Mouse (Mus musculus) cerebellum, postnatal 25 days (tissue): ENCODE data around the gene Scmh1.
"Not testable (repeated sequence)": the region's sequence is repeated elsewhere in the genome, so short reads cannot be mapped to it uniquely, and the experiment has no call there.

ENCODE experiments used
- DNase-seq, 2 experiments: peaks; one replicate each; pipeline ENCODE4 v3.0.0; 2021; ENCODE audit warnings: mixed read lengths in 2 of 2

Gene Scmh1

GRCm38 (mm10) chr4:120405144-120405805 lies at the start of gene Scmh1:
Gene Scmh1 (plus strand): TSS chr4:120405281.
- DNase-seq = peak; percentile 81 to 85

DNA sequence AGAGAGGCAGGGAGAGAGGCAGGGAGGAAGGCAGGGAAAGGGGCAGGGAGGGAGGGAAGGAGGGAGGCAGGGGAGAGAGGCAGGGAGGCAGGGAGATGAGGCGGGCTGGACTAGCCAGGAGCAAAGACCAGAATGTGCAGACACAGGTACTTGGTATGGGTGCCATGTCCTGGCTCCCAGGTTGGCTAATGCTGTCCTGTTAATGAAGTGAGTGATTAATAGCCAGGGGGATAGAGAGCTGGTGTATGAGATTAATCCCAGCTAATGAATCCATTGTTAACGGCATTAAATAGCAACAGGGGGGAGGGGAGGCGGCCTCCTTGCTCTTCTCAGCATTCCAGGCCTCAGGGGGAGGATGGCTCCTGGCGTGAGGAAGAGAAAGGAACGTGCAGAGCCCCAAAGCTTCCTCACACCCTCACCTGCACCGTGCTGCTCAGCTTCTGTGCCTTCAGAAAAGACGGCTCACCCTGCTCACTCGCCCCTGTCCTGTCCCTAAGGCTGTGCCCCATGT lies 45.0 kb upstream of the Scmh1 start:
- no peak for DNase-seq

- no peak for DNase-seq
These were observed 40.4 kb upstream of the Scmh1 start for GRCm38 (mm10) chr4:120364729-120365128.

DNA sequence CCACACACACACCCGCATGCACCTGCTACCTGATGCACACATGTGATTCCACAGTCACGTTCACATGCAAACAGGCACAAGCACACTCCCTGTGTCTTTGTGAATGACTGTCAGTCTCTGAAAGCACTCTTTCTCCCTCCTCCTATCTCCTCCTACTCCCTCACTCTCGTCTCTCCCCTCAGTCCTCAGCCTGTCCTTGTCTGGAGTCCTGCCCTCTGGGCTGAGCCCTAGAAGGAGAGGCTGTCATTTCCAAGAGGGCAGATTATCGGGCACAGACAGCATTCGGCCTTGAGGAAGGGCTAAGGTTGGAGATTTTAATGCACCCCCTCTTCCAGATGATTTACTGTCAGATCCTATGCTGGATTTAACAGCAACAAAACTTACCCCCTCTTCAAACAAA lies 39.6 kb upstream of the Scmh1 start:
- DNase-seq = no peak

DNA sequence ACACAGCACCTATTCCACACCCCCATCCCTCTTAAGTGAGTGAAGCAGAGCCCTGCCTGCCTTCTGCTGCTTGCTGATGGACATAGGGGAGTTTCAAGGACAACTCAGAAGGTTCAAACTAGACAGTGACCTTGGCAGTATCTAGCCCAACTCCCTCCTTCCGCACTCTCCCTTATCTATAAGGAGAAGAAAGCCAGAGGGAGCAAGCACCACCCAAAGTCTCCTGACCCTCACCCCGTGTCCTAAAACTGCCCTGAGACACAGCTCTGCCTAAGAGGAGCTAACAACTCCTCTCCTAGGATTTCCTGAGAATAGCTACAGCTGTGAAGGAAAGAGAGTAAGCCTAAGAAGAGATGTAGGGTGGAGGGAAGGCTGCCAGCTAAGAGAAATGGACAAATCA lies 37.0 kb upstream of the Scmh1 start:
- DNase-seq = no peak

DNA sequence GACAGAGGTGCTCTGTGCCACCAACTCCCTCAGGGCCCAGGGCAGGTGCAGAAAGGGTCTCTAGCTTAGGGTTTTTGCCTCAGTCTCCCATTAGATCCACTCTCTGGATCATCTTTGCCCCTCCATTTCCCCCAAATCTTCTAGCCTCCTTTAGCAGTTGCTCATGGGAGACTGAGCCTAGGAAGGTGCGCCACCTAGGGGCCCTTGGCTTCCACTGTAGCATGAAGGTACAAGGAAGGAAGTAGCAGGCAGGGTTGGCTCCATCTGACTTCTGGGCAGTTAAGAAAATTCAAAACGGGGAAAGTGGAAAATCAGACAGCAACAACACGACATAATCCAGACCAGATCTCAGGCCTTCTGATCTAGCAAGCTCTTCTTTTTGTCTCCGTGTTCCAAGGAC lies 36.4 kb upstream of the Scmh1 start:
- peak; percentile 73 to 83 for DNase-seq

DNA sequence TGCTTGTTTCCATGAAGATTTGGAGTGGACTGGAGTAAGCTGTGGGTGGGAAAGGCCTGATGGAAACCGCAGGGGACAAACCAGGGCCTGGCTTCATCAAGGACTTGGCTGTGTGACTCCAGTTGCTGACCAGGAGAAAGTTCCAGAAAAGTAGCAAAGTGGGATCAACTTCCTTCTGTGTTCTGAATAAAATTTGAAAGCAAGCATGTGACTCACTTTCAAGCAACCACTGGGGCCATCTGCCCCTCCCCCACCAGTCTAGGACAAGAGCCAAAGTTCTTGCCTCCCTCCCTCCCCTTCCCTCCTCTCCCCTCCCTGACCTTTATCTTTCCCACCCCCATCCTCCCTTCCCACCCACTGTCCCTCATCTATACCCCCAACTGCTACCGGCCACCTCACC lies 35.9 kb upstream of the Scmh1 start:
- DNase-seq = no peak

DNA sequence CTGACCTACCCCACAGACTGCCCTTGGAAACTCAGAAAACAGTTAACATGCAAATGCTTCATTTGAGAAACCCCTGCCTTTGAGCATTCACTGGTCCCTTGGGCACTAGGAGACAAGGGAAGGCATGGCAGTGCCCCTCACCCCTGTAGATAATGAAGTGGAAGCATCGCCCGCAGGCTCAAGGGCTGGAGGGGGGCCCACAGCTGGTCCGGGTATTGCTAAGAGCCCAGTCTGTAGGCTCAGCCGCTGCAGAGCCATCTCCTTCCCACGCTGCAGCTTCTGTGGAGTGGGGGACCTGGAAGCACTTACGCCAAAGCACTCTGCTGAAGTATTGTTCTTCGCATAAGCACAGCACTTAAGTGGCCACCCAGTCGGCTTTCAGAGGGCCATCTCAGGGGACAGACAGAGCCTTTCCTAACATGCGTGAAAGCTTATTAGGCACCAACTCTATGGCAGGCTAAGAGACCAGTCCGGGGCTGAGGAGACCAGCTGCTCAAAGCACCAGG lies 35.2 kb upstream of the Scmh1 start:
- no peak for DNase-seq

DNA sequence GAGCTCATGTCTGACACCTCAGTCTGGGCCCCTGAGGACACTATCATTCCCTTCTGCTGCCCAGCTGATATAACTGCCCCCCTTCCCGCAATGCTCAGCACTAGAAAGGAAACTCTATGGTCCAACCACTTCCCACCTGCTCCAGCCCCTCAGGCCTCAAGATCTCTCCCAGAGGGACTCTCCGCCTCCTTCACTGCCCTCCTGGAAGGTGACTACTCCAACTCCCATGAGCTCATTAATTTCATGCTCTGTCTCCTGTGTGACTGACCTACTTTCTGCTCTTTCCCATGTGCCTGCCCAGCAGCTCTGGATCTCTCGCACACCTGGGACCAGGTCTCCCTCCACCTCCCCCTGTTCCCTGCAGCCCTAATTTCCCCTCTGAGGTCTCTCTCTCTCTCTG lies 32.2 kb upstream of the Scmh1 start:
- no peak for DNase-seq

DNA sequence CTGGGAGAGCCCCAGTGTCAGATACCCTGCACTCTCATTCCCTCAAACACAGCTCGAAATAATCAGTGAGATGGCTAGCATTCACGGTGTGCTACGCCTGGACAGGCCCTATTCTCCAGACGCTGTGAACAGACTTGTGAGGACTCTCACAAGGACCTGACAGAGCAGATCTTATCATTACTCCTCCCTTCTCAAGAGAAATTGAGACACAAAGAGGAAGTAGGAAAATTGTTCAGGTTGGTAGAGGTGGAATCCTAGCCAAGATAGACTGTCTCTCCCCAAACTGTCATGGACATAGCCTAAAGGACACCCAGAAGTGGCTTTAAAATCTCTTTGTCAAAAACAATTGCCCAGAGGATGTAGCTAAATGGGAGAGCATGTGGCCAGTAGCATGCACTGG lies 31.3 kb upstream of the Scmh1 start:
- no peak for DNase-seq

- DNase-seq = peak; percentile 68 to 78
These were observed 24.2 kb upstream of the Scmh1 start for GRCm38 (mm10) chr4:120380811-120381391.

GRCm38 (mm10) chr4:120385496-120385895 lies 19.6 kb upstream of the Scmh1 start:
- DNase-seq = no peak

GRCm38 (mm10) chr4:120387496-120387895 lies 17.6 kb upstream of the Scmh1 start:
- DNase-seq = peak in 1 of 2 experiments; percentile 49

GRCm38 (mm10) chr4:120387968-120388367 lies 17.1 kb upstream of the Scmh1 start:
- no peak for DNase-seq

DNA sequence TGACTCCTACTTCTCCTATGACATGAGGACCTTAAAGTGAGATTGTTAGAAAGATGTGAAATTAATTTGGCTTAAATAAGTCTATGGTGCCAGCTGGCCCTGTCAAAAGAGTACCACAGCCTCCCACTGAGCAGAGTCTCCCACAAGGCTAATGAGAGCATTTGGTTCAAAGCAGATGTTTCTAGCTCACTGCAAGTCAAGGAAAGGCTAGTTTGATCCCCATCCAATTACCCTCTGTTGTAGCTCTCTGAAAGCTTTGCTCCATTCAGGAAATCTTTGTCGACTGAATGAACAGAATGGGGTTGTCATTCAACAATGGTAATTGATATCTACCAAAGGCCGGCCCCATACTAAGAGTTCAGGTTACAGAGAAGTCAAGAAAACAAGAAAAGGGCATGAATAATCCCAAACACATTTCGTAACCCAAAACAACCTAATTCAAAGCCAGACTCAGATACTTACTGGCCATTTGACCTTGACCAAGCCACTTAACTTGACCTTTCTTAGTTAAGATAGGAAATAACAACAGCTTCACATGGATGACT lies 16.0 kb upstream of the Scmh1 start:
- no peak for DNase-seq

DNA sequence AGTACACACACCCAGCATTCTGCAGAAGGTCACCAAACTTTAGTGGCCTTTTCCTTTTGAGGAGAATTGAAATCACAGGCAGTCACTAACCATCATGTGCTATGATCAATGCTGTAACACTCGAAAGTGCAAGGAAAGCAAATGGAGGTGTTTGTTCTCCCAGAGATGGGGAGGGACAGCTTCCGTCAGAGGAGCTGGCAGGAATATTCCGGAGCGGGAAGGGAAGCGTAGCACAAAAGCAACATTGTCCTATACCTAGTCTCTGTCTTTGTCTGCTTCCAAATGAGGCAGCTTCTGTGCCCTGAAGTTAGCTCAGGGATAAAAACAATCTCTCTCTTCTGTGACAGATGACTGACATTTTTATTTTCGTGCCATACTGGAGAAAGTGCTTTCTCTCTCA lies 15.5 kb upstream of the Scmh1 start:
- DNase-seq = no peak

GRCm38 (mm10) chr4:120391591-120391990 lies 13.5 kb upstream of the Scmh1 start:
- no peak for DNase-seq

GRCm38 (mm10) chr4:120392341-120392740 lies 12.7 kb upstream of the Scmh1 start:
- no peak for DNase-seq

GRCm38 (mm10) chr4:120392748-120393147 lies 12.3 kb upstream of the Scmh1 start:
- DNase-seq = no peak

DNA sequence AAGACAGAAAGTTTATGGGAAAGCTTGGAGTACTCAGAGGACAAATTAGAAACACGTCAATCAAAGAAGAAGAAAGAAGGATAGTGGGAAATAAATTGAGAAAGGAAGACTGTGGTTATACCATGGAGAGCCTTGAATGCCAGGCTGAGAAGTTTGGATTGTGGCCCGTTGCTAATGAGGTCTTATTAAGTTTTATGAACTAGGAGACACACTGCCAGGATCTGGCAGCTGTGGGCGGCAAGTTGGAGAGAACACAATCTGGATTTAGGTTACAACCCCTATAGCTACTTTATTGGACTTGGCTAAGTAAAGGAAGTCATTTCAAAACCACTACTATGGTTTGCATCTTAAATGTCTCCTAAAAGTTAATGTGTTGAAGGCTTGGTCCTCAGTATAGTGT lies 4.8 kb upstream of the Scmh1 start:
- DNase-seq = no peak

DNA sequence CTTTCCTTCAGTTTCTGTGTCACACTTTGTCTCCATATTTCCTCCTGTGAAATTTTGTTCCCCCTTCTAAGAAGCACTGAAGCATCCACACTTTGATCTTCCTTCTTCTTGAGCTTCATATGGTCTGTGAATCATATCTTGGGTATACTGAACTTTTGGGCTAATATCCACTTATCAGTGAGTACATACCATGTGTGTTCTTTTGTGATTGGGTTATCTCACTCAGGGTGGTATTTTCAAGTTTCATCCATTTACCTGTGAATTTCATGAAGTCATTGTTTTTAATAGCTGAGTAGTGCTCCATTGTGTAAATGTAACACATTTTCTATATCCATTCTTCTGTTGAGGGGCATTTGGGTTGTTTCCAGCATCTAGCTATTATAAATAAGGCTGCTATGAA lies 3.0 kb upstream of the Scmh1 start:
- not testable (repeated sequence) for DNase-seq

DNA sequence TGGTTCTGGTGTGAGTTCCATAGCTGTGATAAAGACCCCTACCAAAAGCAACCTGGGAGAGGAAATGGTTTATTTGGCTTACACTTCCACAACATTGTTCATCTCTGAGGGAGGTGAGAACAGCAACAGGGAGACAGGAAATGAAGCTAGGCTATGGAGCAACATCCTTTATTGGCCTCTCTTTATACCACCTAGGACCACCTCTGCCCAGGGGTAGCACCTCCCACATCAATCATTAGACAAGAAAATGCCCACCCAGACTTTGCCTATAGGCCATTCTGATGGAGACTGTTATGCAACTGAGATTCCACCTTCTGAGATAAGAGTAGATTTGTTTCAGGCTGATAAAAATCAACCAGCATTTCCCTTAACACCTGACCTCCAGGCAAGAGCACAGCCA lies 834 bp upstream of the Scmh1 start:
- no peak for DNase-seq

DNA sequence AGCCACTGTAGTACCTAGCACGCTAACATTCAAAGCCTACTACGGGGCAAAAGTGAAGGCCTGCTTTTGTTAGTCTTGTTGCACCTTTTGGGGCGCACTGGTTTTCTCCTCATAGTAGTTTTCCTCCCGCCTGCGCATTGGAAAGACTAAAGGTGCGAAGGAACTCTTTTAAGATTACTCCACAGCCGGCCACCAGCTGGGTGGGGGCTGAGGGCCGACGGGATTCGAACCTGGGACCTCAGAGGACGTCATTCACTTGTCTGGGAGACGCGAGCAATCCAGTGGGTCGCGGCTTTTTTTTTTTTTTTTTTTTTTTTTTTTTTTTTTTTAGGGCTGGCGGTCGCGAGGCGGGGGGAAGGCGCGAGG lies 320 bp upstream of the Scmh1 start:
- peak in 1 of 2 experiments; percentile 52 for DNase-seq
